Mouse (Mus musculus): ENCODE measurements around the gene B4galnt1.
"Not testable (repeated sequence)": the region's sequence is repeated elsewhere in the genome, so short reads cannot be mapped to it uniquely, and the experiment has no call there.

B4galnt1 gene

GRCm38 (mm10) chr10:127189651-127190381, 24.8 kb downstream of the B4galnt1 start, which contains the start of gene Arhgef25:
TSS of gene Arhgef25 (minus strand) at chr10:127190083.
- DNase-seq: peak in 1 of 2 experiments; percentile 64

DNA sequence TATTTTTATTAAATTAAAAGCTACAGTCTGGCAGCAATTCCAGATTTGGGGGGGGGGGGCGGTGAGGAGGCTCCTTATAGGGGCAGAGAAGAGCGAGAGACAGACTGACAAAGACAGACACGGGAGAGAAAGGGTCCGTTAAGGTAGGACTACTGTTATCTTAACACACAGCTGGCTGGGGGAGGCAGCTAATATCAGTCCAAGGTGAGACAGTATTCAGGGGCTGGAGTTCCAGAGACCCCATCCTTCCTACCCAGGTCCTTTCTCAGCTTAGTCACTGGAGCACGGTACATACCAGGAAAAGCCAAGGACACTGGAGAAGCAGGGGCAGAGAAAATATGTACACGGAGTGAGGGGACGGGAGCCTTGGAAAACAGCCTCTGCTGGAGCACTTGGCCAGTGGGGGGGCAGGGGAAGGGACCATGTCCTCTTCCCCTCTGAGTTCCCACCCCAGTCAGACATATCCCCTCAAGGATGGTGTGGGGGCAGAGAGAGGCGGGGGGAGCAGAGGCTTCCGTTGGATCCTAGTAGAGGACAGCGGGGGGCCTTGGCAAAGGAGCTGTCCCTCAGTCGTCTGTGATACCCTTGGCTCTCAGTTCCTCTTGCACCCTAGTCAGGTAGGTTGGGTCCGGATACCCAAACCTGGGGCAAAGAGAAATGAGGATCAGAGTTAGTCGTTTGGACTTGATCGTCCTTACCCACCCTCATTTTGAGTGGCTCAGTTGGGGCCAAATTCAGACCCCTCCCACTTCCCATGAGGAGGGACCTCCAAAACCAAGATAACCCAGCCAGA, 25.6 kb downstream of the B4galnt1 start:
- no peak for DNase-seq

- DNase-seq: no peak
These were observed 26.4 kb downstream of the B4galnt1 start for GRCm38 (mm10) chr10:127191191-127192056.

DNA sequence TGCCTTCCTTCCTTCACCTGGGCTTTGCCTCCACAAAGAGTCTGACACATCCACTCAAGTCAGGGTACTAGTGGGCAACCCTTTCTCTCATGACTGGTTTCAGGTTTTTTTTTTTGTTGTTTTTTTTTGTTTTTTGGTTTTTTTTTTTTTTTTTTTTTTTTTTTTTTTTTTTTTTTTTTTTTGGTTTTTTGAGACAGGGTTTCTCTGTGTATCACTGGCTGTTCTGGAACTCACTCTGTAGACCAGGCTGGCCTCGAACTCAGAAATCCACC, 27.0 kb downstream of the B4galnt1 start:
- not testable (repeated sequence) for DNase-seq

GRCm38 (mm10) chr10:127193011-127193410, 28.0 kb downstream of the B4galnt1 start:
- DNase-seq: no peak

GRCm38 (mm10) chr10:127194428-127195327, 29.7 kb downstream of the B4galnt1 start:
- DNase-seq: peak; percentile 87 to 91

GRCm38 (mm10) chr10:127195328-127196129, 30.5 kb downstream of the B4galnt1 start, which contains the start of gene Dtx3:
TSS of gene Dtx3 (minus strand) at chr10:127195728.
- peak; percentile 71 to 81 for DNase-seq

GRCm38 (mm10) chr10:127196392-127196791, 31.4 kb downstream of the B4galnt1 start:
- DNase-seq: peak; percentile 68 to 89

- DNase-seq: no peak
These were observed 32.1 kb downstream of the B4galnt1 start for GRCm38 (mm10) chr10:127197104-127197503.

DNA sequence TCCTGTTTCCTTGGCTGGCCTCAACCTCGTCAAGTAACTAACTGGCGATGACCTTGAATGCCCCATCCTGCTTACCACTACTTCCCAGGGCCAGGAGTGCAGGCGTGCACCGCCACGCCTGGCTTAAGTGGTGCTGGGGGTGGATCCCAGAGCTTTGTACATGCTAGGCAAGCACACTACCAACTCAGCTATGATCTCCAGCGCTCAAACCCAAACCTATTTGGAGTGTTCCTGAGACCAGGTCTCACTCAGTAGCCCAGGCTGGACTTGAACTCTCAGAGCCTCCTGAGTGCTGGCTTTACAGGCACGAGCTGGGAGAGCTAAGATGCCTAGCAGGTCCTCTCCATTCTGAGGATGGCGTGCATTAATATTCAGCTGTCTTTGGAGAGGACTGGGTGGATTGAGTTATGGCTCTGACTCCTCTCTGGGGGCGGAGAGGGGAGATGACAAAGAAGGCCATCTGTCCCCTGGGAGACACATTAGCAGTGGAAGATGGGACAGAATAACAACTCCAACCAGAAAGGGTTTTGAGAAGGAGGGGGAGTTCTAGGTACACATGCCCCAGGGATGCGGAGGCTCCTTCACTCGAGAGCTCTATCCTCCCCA, 32.6 kb downstream of the B4galnt1 start:
- no peak for DNase-seq

DNA sequence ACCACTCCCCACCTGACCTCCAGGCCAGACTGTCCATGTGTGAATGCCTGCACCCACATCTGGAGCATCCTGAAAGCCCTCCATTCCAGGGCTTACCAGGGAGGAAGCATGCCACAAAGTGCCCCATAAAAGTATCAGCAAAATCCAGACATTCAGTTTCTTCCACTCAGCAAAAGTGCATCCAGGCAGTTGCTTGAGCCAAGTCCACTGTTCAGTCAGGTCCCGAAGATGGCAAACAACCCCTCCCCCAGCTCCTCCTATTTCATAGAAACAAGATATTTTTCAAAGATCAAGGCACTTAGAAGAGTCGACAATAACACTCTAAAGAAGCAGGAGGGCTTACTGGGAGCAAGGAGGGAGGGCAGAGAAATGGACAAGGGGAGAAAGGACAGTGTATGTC, 33.5 kb downstream of the B4galnt1 start:
- DNase-seq: no peak

DNA sequence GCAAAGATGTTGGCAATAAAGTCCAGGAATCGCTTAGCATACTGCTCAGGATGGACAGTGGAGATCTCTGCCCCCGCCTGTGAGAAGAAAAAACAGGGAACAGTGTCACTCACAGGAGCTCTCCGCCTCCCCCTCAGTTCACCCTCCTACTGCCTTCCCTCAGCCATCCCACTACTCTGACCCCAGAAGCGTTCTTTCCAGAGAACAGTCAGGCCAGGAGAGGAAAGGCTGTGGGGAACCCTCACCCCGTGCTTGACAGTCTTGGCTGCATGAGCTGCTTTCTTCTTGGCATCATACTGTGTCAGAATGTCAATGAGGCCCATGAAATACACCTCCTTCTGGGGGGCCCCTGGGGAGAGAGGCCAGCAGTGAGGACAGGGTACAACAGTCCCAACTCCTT, 34.0 kb downstream of the B4galnt1 start:
- no peak for DNase-seq

GRCm38 (mm10) chr10:127199474-127199873, 34.4 kb downstream of the B4galnt1 start:
- no peak for DNase-seq

DNA sequence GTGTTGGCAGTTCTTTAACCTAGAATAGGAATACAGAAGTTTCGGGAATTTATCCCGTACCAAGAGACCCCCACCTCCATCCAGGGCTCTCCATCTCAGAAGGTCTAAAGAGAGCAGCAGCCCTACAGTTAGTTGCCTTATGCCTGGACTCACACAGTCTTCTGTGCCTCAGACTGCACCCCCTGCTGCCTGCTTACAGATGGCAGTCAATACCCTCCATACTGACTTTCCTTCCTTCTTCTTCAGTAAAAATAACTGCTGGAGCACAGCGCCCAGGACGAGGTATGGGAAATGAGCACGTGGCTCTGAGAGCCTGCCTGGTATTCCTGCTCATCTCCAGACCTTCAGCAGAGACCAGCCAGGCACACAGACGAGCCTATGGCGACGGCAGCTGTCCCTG, 35.3 kb downstream of the B4galnt1 start:
- DNase-seq: no peak

DNA sequence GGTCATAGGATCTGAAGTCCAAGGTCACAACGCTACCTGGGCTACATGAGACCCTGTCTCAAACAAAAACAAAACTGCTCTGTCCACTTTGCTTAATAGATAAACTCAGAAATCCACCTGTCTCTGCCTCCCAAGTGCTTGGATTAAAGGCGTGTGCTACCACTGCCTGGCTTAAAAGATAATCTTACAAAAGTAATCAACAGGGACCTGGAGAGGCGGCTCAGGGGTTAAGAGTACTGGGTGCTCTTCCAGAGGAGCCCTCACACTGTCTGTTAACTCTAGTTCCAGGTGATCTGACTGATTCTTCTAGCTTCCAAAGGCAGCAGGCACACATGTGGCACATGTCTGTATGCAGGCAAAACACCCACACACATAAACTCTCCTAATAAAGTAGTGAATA, 38.1 kb downstream of the B4galnt1 start:
- no peak for DNase-seq

GRCm38 (mm10) chr10:127204589-127204988, 39.6 kb downstream of the B4galnt1 start:
- DNase-seq: no peak

GRCm38 (mm10) chr10:127205373-127205772, 40.3 kb downstream of the B4galnt1 start:
- no peak for DNase-seq

DNA sequence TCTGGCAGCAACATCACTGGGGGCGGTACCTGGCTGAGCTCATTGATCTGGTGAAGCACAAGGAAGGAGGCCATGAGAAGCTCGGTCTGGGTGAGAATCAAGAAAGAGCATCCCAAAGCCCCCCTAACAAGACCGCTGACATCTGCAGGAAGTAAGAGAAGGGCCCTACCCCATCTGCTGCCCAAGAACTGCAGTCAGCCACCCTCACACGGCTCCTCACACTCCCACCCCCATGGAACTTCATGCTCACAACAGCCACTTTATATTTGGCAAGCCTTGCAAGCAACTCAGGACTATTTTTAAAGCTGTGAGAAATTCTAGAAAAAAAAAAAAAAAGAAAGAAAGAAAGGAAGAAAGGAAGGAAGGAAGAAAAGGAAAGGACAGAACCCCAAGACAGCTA, 43.9 kb downstream of the B4galnt1 start:
- no peak for DNase-seq

- no peak for DNase-seq
These were observed 45.0 kb downstream of the B4galnt1 start for GRCm38 (mm10) chr10:127209928-127210570.

DNA sequence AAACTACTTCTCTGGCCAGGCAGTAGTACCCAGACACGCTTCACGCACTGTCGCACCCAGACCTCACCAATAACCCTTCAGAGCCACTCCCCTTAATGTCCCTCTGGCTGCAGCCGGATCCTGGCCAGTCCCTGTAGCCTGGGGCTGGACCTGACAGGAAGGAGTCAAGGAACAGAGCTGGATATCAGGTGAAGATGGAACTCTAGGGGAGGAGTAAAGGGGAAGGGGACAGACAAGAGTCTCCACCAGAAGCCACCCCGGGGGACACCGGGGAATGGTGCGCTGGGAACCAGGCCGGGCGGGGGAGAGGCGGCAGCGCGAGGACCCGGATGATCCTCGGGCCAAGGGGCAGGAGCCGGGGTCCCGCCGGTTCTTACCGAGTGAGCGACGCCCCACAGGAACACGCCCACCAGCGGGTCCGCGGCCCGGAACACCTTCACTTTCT, 46.0 kb downstream of the B4galnt1 start:
- DNase-seq: peak; percentile 79 to 94
